Mouse (Mus musculus): ENCODE measurements around the gene Wdr35. TPM values are rescaled to one million over a fixed set of nuclear protein-coding genes. Genes with fewer than 3 reads are reported as not detected.
"Not testable (repeated sequence)": the region's sequence is repeated elsewhere in the genome, so short reads cannot be mapped to it uniquely, and the experiment has no call there.

Gene Wdr35
- polyA plus RNA-seq (2014; fragmentation: Nextera tagmentation; extraction: Ambion mirVana), result 23.3 and 25.7 TPM in 2 replicates

DNA sequence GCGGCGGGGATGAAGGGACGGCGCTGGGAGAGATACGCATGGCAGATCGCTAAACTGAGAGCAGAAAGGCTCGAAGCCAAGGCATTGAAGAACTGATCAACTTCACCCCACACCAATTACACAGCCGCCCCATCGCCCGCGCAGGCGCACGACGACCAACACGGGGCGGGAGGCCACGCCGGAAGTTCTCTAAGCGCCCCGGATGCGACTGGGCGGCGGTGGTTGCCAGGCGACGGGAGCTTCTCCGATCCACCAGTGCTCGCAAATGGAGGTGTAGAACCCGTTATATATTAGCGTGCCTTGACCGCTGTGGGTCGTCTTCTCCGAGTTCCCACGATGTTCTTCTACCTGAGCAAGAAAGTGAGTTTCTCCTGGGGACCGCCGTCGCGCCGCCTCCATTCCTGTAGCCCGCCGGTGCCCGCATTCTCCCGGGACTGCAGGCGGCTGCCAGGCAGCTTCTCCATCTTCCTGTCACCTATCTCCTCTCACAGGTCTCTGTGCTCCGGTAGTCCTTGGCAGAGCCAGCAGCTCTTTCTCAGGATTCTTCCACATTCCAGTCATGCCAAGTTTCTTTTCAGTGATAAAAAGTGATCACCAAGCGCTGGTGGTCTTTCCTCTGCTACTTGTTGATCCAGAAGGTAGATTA lies at the start of gene Wdr35:
Gene Wdr35 (plus strand): TSS at position 73 of the 646 bp plus-strand sequence.
- no peak within 1 kb of the TSS; the same call in 1 of the 2 replicates for H3K27ac ChIP-seq (ENCODE audit: low read depth, low read length)
- H3K9ac ChIP-seq (ENCODE audit: low read length), result peak within 1 kb of the TSS; percentile 65
- peak within 1 kb of the TSS; percentile 68 for H3K4me3 ChIP-seq (ENCODE audit: low read depth, low read length)
- no peaks in the 10 kb centered on the region for H3K27me3 ChIP-seq (ENCODE audit: control insufficient read depth, insufficient read depth, low read length)
- WGBS, result under 1% methylated on average over 45 of the region's 45 CpGs
- peak; percentile 97 for ATAC-seq (ENCODE audit: low FRiP score)
- H3K4me2 ChIP-seq, result peak within 1 kb of the TSS; percentile 84
- H3K36me3 ChIP-seq (ENCODE audit: control insufficient read depth, insufficient read depth, low read length), result no peaks in the 10 kb centered on the region
- DNase-seq (ENCODE audit: low spot score, missing footprints), result peak; percentile 99
- H3K9me3 ChIP-seq (ENCODE audit: control insufficient read depth, low read length), result no peaks in the 10 kb centered on the region
- peaks cover 3% of the 10 kb centered on the region; the same call in 1 of the 2 replicates for H3K4me1 ChIP-seq (ENCODE audit: control insufficient read depth, insufficient read depth, low read length)

DNA sequence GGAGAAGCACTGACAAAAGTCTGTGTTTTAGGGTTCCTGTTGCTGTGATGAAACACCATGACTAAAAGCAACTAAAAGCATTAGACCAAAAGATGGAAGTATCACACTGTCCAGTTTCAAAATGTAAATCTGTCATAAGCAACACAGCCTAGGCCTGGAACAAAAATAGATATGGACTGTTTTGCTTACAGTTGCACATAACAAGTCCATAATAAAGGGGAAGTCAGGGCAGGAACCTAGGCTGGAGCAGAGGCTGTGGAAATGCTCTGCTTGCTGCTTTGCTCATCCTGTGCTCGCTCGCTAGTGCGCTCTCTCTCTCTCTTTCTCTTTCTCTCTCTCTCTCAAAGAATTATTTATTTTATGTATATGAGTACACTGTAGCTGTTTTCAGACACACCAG lies 46.0 kb upstream of the Wdr35 start:
- ATAC-seq (ENCODE audit: low FRiP score) (no peak), DNase-seq (ENCODE audit: low spot score, missing footprints) (peak; percentile 56)
- Histone ChIP-seq H3K4me1 (ENCODE audit: control insufficient read depth, insufficient read depth, low read length) (peaks cover 18% of the 10 kb centered on the region), H3K4me2 (no peak overlapping the region), H3K27ac (ENCODE audit: low read depth, low read length) (no peak overlapping the region), H3K9me3 (ENCODE audit: control insufficient read depth, low read length) (no peaks in the 10 kb centered on the region), H3K36me3 (ENCODE audit: control insufficient read depth, insufficient read depth, low read length) (no peaks in the 10 kb centered on the region; the same call in 1 of the 2 replicates), H3K27me3 (ENCODE audit: control insufficient read depth, insufficient read depth, low read length) (no peaks in the 10 kb centered on the region), H3K9ac (ENCODE audit: low read length) (no peak overlapping the region), H3K4me3 (ENCODE audit: low read depth, low read length) (no peak overlapping the region)
- WGBS, result 95% methylated on average over 3 of the region's 3 CpGs

DNA sequence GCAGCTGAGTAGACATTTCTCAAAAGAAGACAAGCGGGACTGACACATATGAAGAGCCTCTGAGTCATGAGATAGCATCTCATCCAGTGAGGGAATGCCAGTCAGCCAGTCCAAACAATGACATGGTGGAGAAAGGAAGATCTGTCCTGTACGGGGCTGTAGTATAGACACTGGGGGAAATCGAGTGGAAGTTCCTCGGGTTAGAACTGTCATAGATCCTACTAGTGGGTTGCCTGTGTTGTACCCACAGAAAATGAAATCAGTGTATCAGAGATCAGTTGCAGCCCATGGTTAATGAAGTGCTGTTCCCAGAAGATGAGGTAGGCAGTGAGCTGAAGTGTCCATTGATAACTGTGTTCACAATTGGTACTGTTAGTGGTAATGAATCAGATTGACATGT lies 44.9 kb upstream of the Wdr35 start:
- Histone ChIP-seq H3K4me1 (ENCODE audit: control insufficient read depth, insufficient read depth, low read length) (peaks cover 8% of the 10 kb centered on the region), H3K4me3 (ENCODE audit: low read depth, low read length) (no peak overlapping the region), H3K4me2 (no peak overlapping the region), H3K9me3 (ENCODE audit: control insufficient read depth, low read length) (no peaks in the 10 kb centered on the region), H3K36me3 (ENCODE audit: control insufficient read depth, insufficient read depth, low read length) (peaks cover 3% of the 10 kb centered on the region; the same call in 1 of the 2 replicates), H3K27me3 (ENCODE audit: control insufficient read depth, insufficient read depth, low read length) (no peaks in the 10 kb centered on the region), H3K27ac (ENCODE audit: low read depth, low read length) (no peak overlapping the region), H3K9ac (ENCODE audit: low read length) (no peak overlapping the region)
- DNase-seq (ENCODE audit: low spot score, missing footprints), result peak; percentile 28
- 83% methylated on average over 4 of the region's 4 CpGs for WGBS
- ATAC-seq (ENCODE audit: low FRiP score), result no peak

DNA sequence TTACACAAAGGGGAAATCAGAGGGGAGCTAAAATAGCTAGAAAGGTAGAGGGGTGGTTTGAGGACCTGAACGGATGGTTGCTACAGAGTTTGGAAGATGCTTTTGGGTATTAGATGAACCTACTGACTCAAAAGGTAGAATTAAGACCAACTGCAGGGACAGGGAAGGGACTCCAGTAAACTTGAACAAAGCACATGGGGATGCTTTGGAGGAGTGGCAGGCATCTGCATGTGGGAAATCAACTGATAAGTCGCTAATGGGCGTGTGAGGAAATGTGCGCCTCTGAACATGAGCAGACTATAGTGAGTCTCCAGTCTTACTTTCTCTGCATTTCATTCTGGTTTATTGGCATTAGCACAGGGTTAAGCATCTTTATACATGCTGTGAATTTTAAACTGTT lies 42.6 kb upstream of the Wdr35 start:
- H3K4me2 ChIP-seq, result no peak overlapping the region
- H3K9me3 ChIP-seq (ENCODE audit: control insufficient read depth, low read length), result no peaks in the 10 kb centered on the region
- H3K27ac ChIP-seq (ENCODE audit: low read depth, low read length), result no peak overlapping the region
- WGBS, result 90% methylated on average over 4 of the region's 4 CpGs
- no peaks in the 10 kb centered on the region for H3K4me1 ChIP-seq (ENCODE audit: control insufficient read depth, insufficient read depth, low read length)
- H3K27me3 ChIP-seq (ENCODE audit: control insufficient read depth, insufficient read depth, low read length), result no peaks in the 10 kb centered on the region
- H3K4me3 ChIP-seq (ENCODE audit: low read depth, low read length), result no peak overlapping the region
- H3K9ac ChIP-seq (ENCODE audit: low read length), result no peak overlapping the region
- peaks cover 15% of the 10 kb centered on the region for H3K36me3 ChIP-seq (ENCODE audit: control insufficient read depth, insufficient read depth, low read length)
- DNase-seq (ENCODE audit: low spot score, missing footprints) (no peak), ATAC-seq (ENCODE audit: low FRiP score) (no peak)

DNA sequence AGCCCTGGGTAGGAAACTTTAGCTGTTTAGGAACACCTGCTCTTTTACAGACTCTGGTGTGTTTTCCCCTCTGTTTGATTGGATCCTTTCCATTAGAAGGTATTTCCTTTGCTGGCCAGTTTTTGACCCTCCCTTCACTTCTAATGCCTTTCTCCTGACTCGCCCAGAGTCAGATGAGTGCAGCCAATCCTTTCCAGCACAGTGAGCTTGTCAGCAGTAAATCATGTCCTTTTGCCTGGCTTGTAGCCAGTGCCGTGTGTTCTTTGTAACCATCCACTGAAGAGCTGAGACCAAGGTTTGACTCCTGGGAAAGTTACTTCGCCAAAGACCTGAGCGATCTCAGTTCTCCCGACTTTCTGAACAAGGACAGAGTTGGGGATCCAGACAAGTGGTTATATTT lies 38.3 kb upstream of the Wdr35 start:
- H3K9me3 ChIP-seq (ENCODE audit: control insufficient read depth, low read length), result no peaks in the 10 kb centered on the region
- DNase-seq (ENCODE audit: low spot score, missing footprints) (no peak), ATAC-seq (ENCODE audit: low FRiP score) (no peak)
- H3K4me3 ChIP-seq (ENCODE audit: low read depth, low read length), result no peak overlapping the region
- peaks cover 26% of the 10 kb centered on the region for H3K36me3 ChIP-seq (ENCODE audit: control insufficient read depth, insufficient read depth, low read length)
- no peak overlapping the region for H3K9ac ChIP-seq (ENCODE audit: low read length)
- no peak overlapping the region for H3K4me2 ChIP-seq
- WGBS, result 95% methylated on average over 5 of the region's 5 CpGs
- H3K27ac ChIP-seq (ENCODE audit: low read depth, low read length), result no peak overlapping the region
- no peaks in the 10 kb centered on the region for H3K27me3 ChIP-seq (ENCODE audit: control insufficient read depth, insufficient read depth, low read length)
- H3K4me1 ChIP-seq (ENCODE audit: control insufficient read depth, insufficient read depth, low read length), result no peaks in the 10 kb centered on the region

DNA sequence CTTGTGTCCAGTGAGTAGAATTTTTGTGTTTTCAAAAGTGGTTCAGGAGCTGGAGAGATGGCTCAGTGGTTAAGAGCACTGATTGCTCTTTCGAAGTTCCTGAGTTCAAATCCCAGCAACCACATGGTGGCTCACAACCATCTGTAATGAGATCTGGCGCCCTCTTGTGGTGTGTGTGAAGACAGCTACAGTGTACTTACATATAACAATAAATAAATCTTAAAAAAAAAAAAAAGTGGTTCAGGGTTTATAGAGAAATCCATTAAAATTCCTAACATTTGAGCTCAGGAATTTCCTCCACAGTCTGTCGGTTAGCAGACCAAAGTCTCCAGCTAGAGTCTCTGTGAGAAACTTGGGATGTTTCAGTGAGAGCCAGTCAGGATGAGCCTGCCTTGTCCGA lies 37.5 kb upstream of the Wdr35 start:
- H3K4me2 ChIP-seq; DNase-seq (ENCODE audit: low spot score, missing footprints); H3K27ac ChIP-seq (ENCODE audit: low read depth, low read length); H3K9ac ChIP-seq (ENCODE audit: low read length); H3K9me3 ChIP-seq (ENCODE audit: control insufficient read depth, low read length); ATAC-seq (ENCODE audit: low FRiP score); H3K4me3 ChIP-seq (ENCODE audit: low read depth, low read length); H3K4me1 ChIP-seq (ENCODE audit: control insufficient read depth, insufficient read depth, low read length); H3K27me3 ChIP-seq (ENCODE audit: control insufficient read depth, insufficient read depth, low read length): not testable (repeated sequence)
- peaks cover 26% of the 10 kb centered on the region for H3K36me3 ChIP-seq (ENCODE audit: control insufficient read depth, insufficient read depth, low read length)
- WGBS, result 84% methylated on average over 4 of the region's 4 CpGs

DNA sequence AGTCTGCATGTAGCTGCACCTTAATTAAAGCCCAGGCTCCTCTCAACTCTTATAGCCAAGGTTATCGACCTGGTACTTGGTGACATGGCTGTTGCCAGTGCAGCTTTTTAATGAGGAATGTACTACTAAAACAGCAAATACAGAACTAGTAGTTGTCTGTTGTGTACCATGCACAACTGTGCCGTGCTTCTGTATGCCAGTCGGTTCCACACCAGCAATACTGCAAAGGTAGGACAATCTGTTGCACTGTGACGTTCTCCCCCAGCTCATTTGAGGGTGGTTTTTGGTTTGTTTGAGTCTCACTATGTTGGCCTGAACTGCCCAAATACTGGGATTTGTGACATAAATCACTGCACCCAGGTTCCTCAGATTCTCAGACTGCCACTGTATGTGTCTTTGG lies 34.2 kb upstream of the Wdr35 start:
- Histone ChIP-seq H3K9ac (ENCODE audit: low read length) (no peak overlapping the region), H3K27ac (ENCODE audit: low read depth, low read length) (no peak overlapping the region), H3K4me2 (no peak overlapping the region), H3K27me3 (ENCODE audit: control insufficient read depth, insufficient read depth, low read length) (no peaks in the 10 kb centered on the region), H3K4me1 (ENCODE audit: control insufficient read depth, insufficient read depth, low read length) (no peaks in the 10 kb centered on the region), H3K36me3 (ENCODE audit: control insufficient read depth, insufficient read depth, low read length) (peaks cover 20% of the 10 kb centered on the region), H3K4me3 (ENCODE audit: low read depth, low read length) (no peak overlapping the region), H3K9me3 (ENCODE audit: control insufficient read depth, low read length) (no peaks in the 10 kb centered on the region)
- DNase-seq (ENCODE audit: low spot score, missing footprints) (peak; percentile 82), ATAC-seq (ENCODE audit: low FRiP score) (no peak)
- 92% methylated on average over 4 of the region's 4 CpGs for WGBS

DNA sequence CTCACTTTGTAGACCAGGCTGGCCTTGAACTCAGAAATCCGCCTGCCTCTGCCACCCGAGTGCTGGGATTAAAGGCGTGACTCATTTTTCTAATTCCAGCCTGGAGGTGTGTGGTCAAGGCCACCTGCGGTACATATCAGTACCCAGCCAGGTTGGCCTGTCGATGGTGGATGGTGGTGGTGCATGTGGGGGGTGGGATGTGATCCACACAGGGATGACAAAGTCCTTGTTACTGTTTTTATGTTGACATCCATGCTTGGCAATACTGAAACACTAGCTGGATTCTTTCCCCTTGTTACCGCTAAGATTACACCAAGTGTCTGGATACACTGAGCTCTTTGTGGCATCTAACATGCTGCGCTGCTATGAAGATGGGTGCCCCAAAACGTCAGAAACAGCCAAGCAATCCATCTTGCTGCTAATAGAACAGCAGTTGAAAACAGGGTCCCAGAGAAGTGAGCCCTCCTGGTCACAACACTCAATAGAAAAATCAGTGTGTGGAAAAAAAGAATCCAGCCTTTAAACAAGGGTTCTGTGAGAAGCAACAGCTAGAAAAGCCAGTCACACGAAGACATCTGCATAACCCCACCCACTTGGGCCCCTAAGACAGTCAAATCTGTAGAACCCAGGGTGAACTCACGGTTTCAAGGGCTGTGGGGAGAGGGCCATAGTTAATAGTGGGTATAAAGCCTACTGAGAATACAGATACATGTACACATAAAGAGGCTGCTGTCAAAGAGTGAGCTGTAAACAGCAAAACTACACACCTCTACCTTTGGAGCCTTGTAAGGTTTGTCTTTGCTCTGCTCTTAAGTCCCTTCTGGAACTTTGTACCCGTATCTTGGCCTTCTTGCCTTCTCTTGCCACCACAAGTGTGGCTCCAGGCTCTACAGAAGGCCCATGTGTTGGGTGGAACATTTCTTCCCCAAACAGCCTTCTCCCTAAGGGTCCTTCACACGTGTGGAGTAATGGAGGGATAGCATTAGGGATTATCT lies 33.4 kb upstream of the Wdr35 start:
- Histone ChIP-seq H3K4me3 (ENCODE audit: low read depth, low read length) (no peak overlapping the region), H3K27ac (ENCODE audit: low read depth, low read length) (no peak overlapping the region), H3K9ac (ENCODE audit: low read length) (no peak overlapping the region), H3K36me3 (ENCODE audit: control insufficient read depth, insufficient read depth, low read length) (peaks cover 15% of the 10 kb centered on the region), H3K4me1 (ENCODE audit: control insufficient read depth, insufficient read depth, low read length) (no peaks in the 10 kb centered on the region), H3K4me2 (no peak overlapping the region), H3K9me3 (ENCODE audit: control insufficient read depth, low read length) (no peaks in the 10 kb centered on the region), H3K27me3 (ENCODE audit: control insufficient read depth, insufficient read depth, low read length) (no peaks in the 10 kb centered on the region)
- DNase-seq (ENCODE audit: low spot score, missing footprints) (peak; percentile 77), ATAC-seq (ENCODE audit: low FRiP score) (no peak)
- 73% methylated on average over 12 of the region's 12 CpGs for WGBS

DNA sequence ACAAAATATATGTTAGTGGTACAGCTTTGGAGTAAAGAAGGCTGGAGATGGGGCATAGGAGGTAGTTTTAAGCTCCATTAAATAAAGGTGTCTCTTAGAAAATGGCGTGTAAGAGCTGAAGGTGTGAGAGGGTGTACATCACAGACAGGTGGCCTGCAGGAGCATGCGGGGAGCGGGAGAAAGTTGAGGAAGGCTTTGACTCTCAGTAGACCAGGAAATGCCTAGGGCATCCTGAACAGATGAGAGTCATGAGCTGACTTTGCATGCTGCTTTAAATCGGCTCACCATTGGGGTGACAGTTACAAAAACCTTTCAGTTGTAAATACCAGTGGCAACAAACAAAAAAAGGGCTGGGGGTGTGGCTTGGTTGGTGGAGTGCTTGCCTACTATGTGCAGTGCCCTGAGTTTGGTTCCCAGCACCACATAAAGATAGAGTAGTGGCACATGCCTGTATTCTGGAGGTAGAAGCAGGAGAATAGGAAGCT lies 32.5 kb upstream of the Wdr35 start:
- 69% methylated on average over 4 of the region's 4 CpGs for WGBS
- Histone ChIP-seq H3K9ac (ENCODE audit: low read length) (no peak overlapping the region), H3K27me3 (ENCODE audit: control insufficient read depth, insufficient read depth, low read length) (no peaks in the 10 kb centered on the region), H3K36me3 (ENCODE audit: control insufficient read depth, insufficient read depth, low read length) (peaks cover 11% of the 10 kb centered on the region; the same call in 1 of the 2 replicates), H3K4me2 (no peak overlapping the region), H3K4me1 (ENCODE audit: control insufficient read depth, insufficient read depth, low read length) (no peaks in the 10 kb centered on the region), H3K4me3 (ENCODE audit: low read depth, low read length) (no peak overlapping the region), H3K9me3 (ENCODE audit: control insufficient read depth, low read length) (no peaks in the 10 kb centered on the region), H3K27ac (ENCODE audit: low read depth, low read length) (no peak overlapping the region)
- no peak for ATAC-seq (ENCODE audit: low FRiP score)
- DNase-seq (ENCODE audit: low spot score, missing footprints), result no peak

All from midbrain, embryonic 11.5 days (tissue).